Mouse (Mus musculus): ENCODE results near the gene Agt.

DNA sequence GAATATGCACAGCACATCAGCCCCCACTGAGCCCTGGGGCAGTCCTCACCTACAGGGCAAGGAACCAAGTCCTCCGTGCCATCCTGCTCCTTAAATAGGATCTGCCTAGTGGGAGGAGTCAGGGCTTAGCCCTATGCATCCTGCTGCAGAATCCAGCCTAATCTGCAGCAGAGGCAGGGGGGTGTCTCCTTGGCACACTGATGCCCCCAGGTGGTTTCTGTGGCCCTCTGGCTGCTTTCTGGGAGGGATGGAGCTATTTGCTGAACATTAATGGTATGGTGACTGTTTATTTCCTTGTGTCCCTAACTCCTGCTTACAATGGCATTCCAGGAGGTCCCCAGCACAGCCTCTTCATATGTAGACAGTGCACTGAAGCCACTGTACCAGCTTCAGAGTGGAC lies 21.3 kb downstream of the Agt start:
- TF ChIP-seq CTCF (IDR thresholded peaks at IDR 0.05; ENCODE audit: low read depth, low read length) = no peak
- TF ChIP-seq POLR2A (IDR thresholded peaks at IDR 0.05; ENCODE audit: borderline replicate concordance, low read depth, low read length) = no peak
